Mouse (Mus musculus): Measurements from ENCODE around the gene Hoxb2. TPM values are rescaled to one million over a fixed set of nuclear protein-coding genes. Genes with fewer than 3 reads are reported as not detected.
A peak's percentile ranks its signal among the peaks of the same experiment; 100 is the strongest.

Hoxb2 gene
- 1 to 10 TPM in 1 of 2 experiments, under 1 TPM in 1; 0.78 to 1.3 TPM for total RNA-seq (2021)
- long read RNA-seq, experiment 1, partial matches to known transcripts, result 0 of 2 reads
- long read RNA-seq, experiment 1, other reads (novel, unspliced or antisense), result 0 of 2 reads
- long read RNA-seq, experiment 2, transcript Hoxb2-201 (2 exons, 1,628 nt), result major isoform, 5 of 6 reads
- long read RNA-seq, experiment 2, partial matches to known transcripts, result 0 of 6 reads
- long read RNA-seq, experiment 2, other reads (novel, unspliced or antisense), result 0 of 6 reads

- DNase-seq, result no peak
- intact Hi-C loops (cut with DNase I), result loop anchor here (5.0 kb wide), 1 partner anchor 33 kb away; the partner anchor contains the start of gene Hoxb4
These were observed at the start of gene Hoxb2 for GRCm38 (mm10) chr11:96350341-96350624. Gene Hoxb2 (plus strand): TSS chr11:96350525.

GRCm38 (mm10) chr11:96301064-96301431, 49.3 kb upstream of the Hoxb2 start:
- no peak for DNase-seq
- intact Hi-C loops (cut with DNase I), result loop anchor here (5.0 kb wide), 3 partner anchors 251 to 561 kb away; no protein-coding TSS in a partner anchor

- intact Hi-C loops (cut with DNase I), result loop anchor here (5.0 kb wide), 3 partner anchors 250 to 560 kb away; no protein-coding TSS in a partner anchor
- DNase-seq, result no peak
These were observed 48.5 kb upstream of the Hoxb2 start for GRCm38 (mm10) chr11:96301837-96302236.

- intact Hi-C loops (cut with DNase I), result loop anchor here (5.0 kb wide), 3 partner anchors 250 to 560 kb away; no protein-coding TSS in a partner anchor
- DNase-seq, result no peak
These were observed 47.8 kb upstream of the Hoxb2 start for GRCm38 (mm10) chr11:96302381-96303150.

GRCm38 (mm10) chr11:96303151-96304099, 46.9 kb upstream of the Hoxb2 start, which contains the start of gene Hoxb5:
Gene Hoxb5 (plus strand): TSS chr11:96303336.
- intact Hi-C loops (cut with DNase I), result loop anchor here (5.0 kb wide), 3 partner anchors 249 to 559 kb away; no protein-coding TSS in a partner anchor

GRCm38 (mm10) chr11:96304381-96305195, 45.7 kb upstream of the Hoxb2 start:
- intact Hi-C loops (cut with DNase I), result loop anchor here (5.0 kb wide), 3 partner anchors 248 to 558 kb away; no protein-coding TSS in a partner anchor

More at GRCm38 (mm10) chr11:96303151-96304099, 46.9 kb upstream of the Hoxb2 start, which contains the start of gene Hoxb5:
- DNase-seq, result peak; percentile 71 to 85

GRCm38 (mm10) chr11:96305505-96306182, 44.7 kb upstream of the Hoxb2 start:
- DNase-seq, result no peak
- intact Hi-C loops (cut with DNase I), result no loop called here

More at GRCm38 (mm10) chr11:96304381-96305195, 45.7 kb upstream of the Hoxb2 start:
- DNase-seq, result no peak

GRCm38 (mm10) chr11:96306183-96306907, 44.0 kb upstream of the Hoxb2 start:
- DNase-seq, result no peak
- intact Hi-C loops (cut with DNase I), result no loop called here

- intact Hi-C loops (cut with DNase I), result no loop called here
- DNase-seq, result no peak
These were observed 43.4 kb upstream of the Hoxb2 start for GRCm38 (mm10) chr11:96306908-96307269.

- no peak for DNase-seq
- intact Hi-C loops (cut with DNase I), result no loop called here
These were observed 41.6 kb upstream of the Hoxb2 start for GRCm38 (mm10) chr11:96308763-96309162.

- intact Hi-C loops (cut with DNase I), result no loop called here
- DNase-seq, result no peak
These were observed 41.0 kb upstream of the Hoxb2 start for GRCm38 (mm10) chr11:96309288-96309687.

GRCm38 (mm10) chr11:96310183-96310938, 40.0 kb upstream of the Hoxb2 start:
- no peak for DNase-seq
- intact Hi-C loops (cut with DNase I), result loop anchor here (2.0 kb wide), 1 partner anchor 226 kb away; no protein-coding TSS in a partner anchor

- intact Hi-C loops (cut with DNase I), result loop anchor here (1.0 to 2.0 kb wide), 2 partner anchors 96 to 226 kb away; no protein-coding TSS in a partner anchor
- no peak for DNase-seq
These were observed 39.2 kb upstream of the Hoxb2 start for GRCm38 (mm10) chr11:96311097-96311496.

- peak; percentile 61 to 72 for DNase-seq
- intact Hi-C loops (cut with DNase I), result loop anchor here (1.0 to 2.0 kb wide), 2 partner anchors 96 to 225 kb away; no protein-coding TSS in a partner anchor
These were observed 38.6 kb upstream of the Hoxb2 start for GRCm38 (mm10) chr11:96311520-96312417.

GRCm38 (mm10) chr11:96313134-96313533, 37.2 kb upstream of the Hoxb2 start:
- no peak for DNase-seq
- intact Hi-C loops (cut with DNase I), result no loop called here

- no peak for DNase-seq
- intact Hi-C loops (cut with DNase I), result no loop called here
These were observed 36.4 kb upstream of the Hoxb2 start for GRCm38 (mm10) chr11:96313806-96314428.

All from heart, postnatal 14 days (tissue).